Comparison of ENCODE assay signal across 8 mouse cellular contexts in the genomic region with DNA sequence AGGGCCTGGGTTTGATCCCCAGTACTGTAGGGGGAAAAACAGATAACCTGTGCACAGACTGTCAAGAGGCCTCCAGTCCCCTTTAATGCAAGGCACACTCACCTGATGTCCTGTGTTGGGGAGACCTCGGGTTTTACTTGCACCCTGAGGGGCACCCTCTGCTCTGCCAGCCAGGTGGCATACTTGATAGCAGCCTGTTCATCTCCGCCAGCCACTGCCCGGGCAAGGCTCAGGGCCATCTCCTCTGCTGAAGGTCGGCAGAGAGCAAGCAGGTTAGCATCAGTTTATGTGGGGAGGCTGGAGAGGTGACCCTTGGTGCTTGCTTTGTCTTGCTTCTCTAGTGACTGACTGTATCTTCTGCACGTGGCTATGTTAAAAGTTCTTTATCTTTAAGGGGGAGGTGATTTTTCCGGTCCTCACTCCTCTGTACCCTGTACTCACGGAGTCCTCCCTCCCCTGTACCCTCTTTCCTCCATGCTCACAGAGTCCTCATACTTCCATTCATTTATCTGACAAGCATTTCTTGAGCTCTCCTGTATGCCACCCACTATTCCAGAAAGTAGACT. TPM values are rescaled to one million over a fixed set of nuclear protein-coding genes. Genes with fewer than 3 reads are reported as not detected.
DNase-seq lines count a peak whose midpoint lies in the region; ATAC-seq and TF ChIP-seq lines count a peak whose summit lies in the region.

No protein-coding gene starts in this region.

- 0 out of 2 replicates have a peak overlapping the region, but pooled peaks have one; percentile 72 for H3K4me3 ChIP-seq in lung, postnatal 0 days (ENCODE audit: low read depth, low read length)
- peak overlapping the region; percentile 68 for H3K4me3 ChIP-seq in embryonic facial prominence, embryonic 15.5 days (replicated peaks)
- peak overlapping the region; percentile 58; the same call in 1 of the 2 replicates for H3K4me3 ChIP-seq in intestine, postnatal 0 days (ENCODE audit: low read depth, low read length)
- H3K4me3 ChIP-seq in neural tube, embryonic 12.5 days, result no peak overlapping the region

- peaks cover 11% of the 10 kb centered on the region; the same call in 1 of the 2 replicates for H3K4me1 ChIP-seq in lung, postnatal 0 days (ENCODE audit: insufficient read depth, low read depth, low read length)
- H3K4me1 ChIP-seq in embryonic facial prominence, embryonic 15.5 days, result peaks cover 17% of the 10 kb centered on the region
- peaks cover 4% of the 10 kb centered on the region; the same call in 1 of the 2 replicates for H3K4me1 ChIP-seq in intestine, postnatal 0 days (replicated peaks; ENCODE audit: control insufficient read depth, insufficient read depth, low read length)
- peaks cover 15% of the 10 kb centered on the region for H3K4me1 ChIP-seq in neural tube, embryonic 12.5 days

- TF ChIP-seq CTCF in lung, postnatal 0 days (IDR thresholded peaks at IDR 0.05), result no peak
- peak; percentile 22; the same call in 1 of the 2 replicates for TF ChIP-seq CTCF in intestine, postnatal 0 days (IDR thresholded peaks at IDR 0.05; ENCODE audit: low read depth)

- WGBS in lung, postnatal 0 days, result 37% methylated on average over 7 of the region's 7 CpGs
- WGBS in embryonic facial prominence, embryonic 15.5 days, result 60% methylated on average over 7 of the region's 7 CpGs
- 27% methylated on average over 7 of the region's 7 CpGs for WGBS in intestine, postnatal 0 days
- WGBS in neural tube, embryonic 12.5 days, result 74% methylated on average over 7 of the region's 7 CpGs

- no peaks in the 10 kb centered on the region for H3K9me3 ChIP-seq in lung, postnatal 0 days (ENCODE audit: low read length)
- H3K9me3 ChIP-seq in embryonic facial prominence, embryonic 15.5 days (replicated peaks), result no peaks in the 10 kb centered on the region
- no peaks in the 10 kb centered on the region for H3K9me3 ChIP-seq in intestine, postnatal 0 days (ENCODE audit: control insufficient read depth)
- H3K9me3 ChIP-seq in neural tube, embryonic 12.5 days, result no peaks in the 10 kb centered on the region

- H3K27me3 ChIP-seq in lung, postnatal 0 days (replicated peaks; ENCODE audit: insufficient read depth, low read length), result no peaks in the 10 kb centered on the region
- H3K27me3 ChIP-seq in embryonic facial prominence, embryonic 15.5 days, result 0 out of 2 replicates have a peak, but pooled peaks cover 5% of the 10 kb centered on the region
- no peaks in the 10 kb centered on the region for H3K27me3 ChIP-seq in intestine, postnatal 0 days (replicated peaks; ENCODE audit: control insufficient read depth, insufficient read depth, low read length)
- H3K27me3 ChIP-seq in neural tube, embryonic 12.5 days (replicated peaks), result no peaks in the 10 kb centered on the region

- H3K36me3 ChIP-seq in lung, postnatal 0 days (ENCODE audit: insufficient read depth, low read length), result no peaks in the 10 kb centered on the region
- peaks cover 22% of the 10 kb centered on the region for H3K36me3 ChIP-seq in embryonic facial prominence, embryonic 15.5 days
- H3K36me3 ChIP-seq in intestine, postnatal 0 days (ENCODE audit: control insufficient read depth, insufficient read depth), result peaks cover 25% of the 10 kb centered on the region
- H3K36me3 ChIP-seq in neural tube, embryonic 12.5 days, result peaks cover 30% of the 10 kb centered on the region

- no peak overlapping the region for H3K27ac ChIP-seq in lung, postnatal 0 days (ENCODE audit: low read length)
- no peak overlapping the region for H3K27ac ChIP-seq in embryonic facial prominence, embryonic 15.5 days (replicated peaks)
- no peak overlapping the region for H3K27ac ChIP-seq in intestine, postnatal 0 days (ENCODE audit: low read depth, low read length)
- no peak overlapping the region for H3K27ac ChIP-seq in neural tube, embryonic 12.5 days

- no peak for DNase-seq in lung, postnatal 0 days (ENCODE audit: low spot score)
- no peak for DNase-seq in lung, postnatal 10 days
- no peak for DNase-seq in urinary bladder, postnatal 36 days (ENCODE audit: low spot score in 2 of 2)
- no peak for DNase-seq in B cell, adult 2 months

- no peak for TF ChIP-seq EP300 in lung, postnatal 0 days (IDR thresholded peaks at IDR 0.05)

- ATAC-seq in lung, postnatal 0 days, result no peak
- no peak for ATAC-seq in embryonic facial prominence, embryonic 15.5 days (ENCODE audit: insufficient number of reproducible peaks, low FRiP score, low TSS enrichment, low read depth)
- no peak for ATAC-seq in intestine, postnatal 0 days
- no peak for ATAC-seq in neural tube, embryonic 12.5 days (ENCODE audit: low FRiP score, low read depth)
- ATAC-seq in CD4-positive, CD25-positive, alpha-beta regulatory T cell, adult 4 months, result no peak

- 0 out of 2 replicates have a peak overlapping the region, but pooled peaks have one; percentile 73 for H3K9ac ChIP-seq in lung, postnatal 0 days (replicated peaks; ENCODE audit: low read depth)
- no peak overlapping the region; the same call in 1 of the 2 replicates for H3K9ac ChIP-seq in embryonic facial prominence, embryonic 15.5 days
- 0 out of 2 replicates have a peak overlapping the region, but pooled peaks have one; percentile 83 for H3K9ac ChIP-seq in intestine, postnatal 0 days (ENCODE audit: low read depth, low read length)
- H3K9ac ChIP-seq in neural tube, embryonic 12.5 days, result peak overlapping the region; percentile 83; the same call in 1 of the 2 replicates

- peak overlapping the region; percentile 75 for H3K4me2 ChIP-seq in lung, postnatal 0 days (replicated peaks; ENCODE audit: low read depth, low read length)
- peak overlapping the region; percentile 59 for H3K4me2 ChIP-seq in embryonic facial prominence, embryonic 15.5 days (replicated peaks)
- peak overlapping the region; percentile 67 for H3K4me2 ChIP-seq in intestine, postnatal 0 days (replicated peaks; ENCODE audit: low read depth)
- peak overlapping the region; percentile 80 for H3K4me2 ChIP-seq in neural tube, embryonic 12.5 days (replicated peaks)

RNA-seq across cellular contexts. Expression of a gene that starts 1.5 kb away (rescaled TPM):
- 67.9 and 74.4 TPM in 2 replicates for polyA plus RNA-seq in lung, postnatal 0 days (2015; fragmentation: Nextera tagmentation; extraction: Ambion mirVana)
- 91.3 and 94.1 TPM in 2 replicates for polyA plus RNA-seq in embryonic facial prominence, embryonic 15.5 days (2015; fragmentation: Nextera tagmentation; extraction: Ambion mirVana)
- 44.9 and 50.3 TPM in 2 replicates for polyA plus RNA-seq in intestine, postnatal 0 days (2015; fragmentation: Nextera tagmentation; extraction: Ambion mirVana)
- polyA plus RNA-seq in neural tube, embryonic 12.5 days (2016; fragmentation: Nextera tagmentation; extraction: Ambion mirVana), result 87.0 and 90.6 TPM in 2 replicates
- 10 to 100 TPM; 53.4 to 74.3 TPM for polyA plus RNA-seq in CD4-positive, CD25-positive, alpha-beta regulatory T cell, adult 4 months (2017; shearing (Covaris generic))

RNA-seq across cellular contexts. Expression of a gene that starts 12.9 kb away (rescaled TPM):
- polyA plus RNA-seq in lung, postnatal 0 days (2015; fragmentation: Nextera tagmentation; extraction: Ambion mirVana), result 5.7 and 6.7 TPM in 2 replicates
- 3.9 and 6.5 TPM in 2 replicates for polyA plus RNA-seq in embryonic facial prominence, embryonic 15.5 days (2015; fragmentation: Nextera tagmentation; extraction: Ambion mirVana)
- 2.5 and 2.9 TPM in 2 replicates for polyA plus RNA-seq in intestine, postnatal 0 days (2015; fragmentation: Nextera tagmentation; extraction: Ambion mirVana)
- polyA plus RNA-seq in neural tube, embryonic 12.5 days (2016; fragmentation: Nextera tagmentation; extraction: Ambion mirVana), result 2.3 and 2.4 TPM in 2 replicates
- 1 to 10 TPM; 2.4 to 5.1 TPM for polyA plus RNA-seq in CD4-positive, CD25-positive, alpha-beta regulatory T cell, adult 4 months (2017; shearing (Covaris generic))

RNA-seq across cellular contexts. Expression of a gene that starts 37.3 kb away (rescaled TPM):
- 37.5 and 38.8 TPM in 2 replicates for polyA plus RNA-seq in lung, postnatal 0 days (2015; fragmentation: Nextera tagmentation; extraction: Ambion mirVana)
- 47.6 and 49.1 TPM in 2 replicates for polyA plus RNA-seq in embryonic facial prominence, embryonic 15.5 days (2015; fragmentation: Nextera tagmentation; extraction: Ambion mirVana)
- polyA plus RNA-seq in intestine, postnatal 0 days (2015; fragmentation: Nextera tagmentation; extraction: Ambion mirVana), result 35.2 and 40.3 TPM in 2 replicates
- polyA plus RNA-seq in neural tube, embryonic 12.5 days (2016; fragmentation: Nextera tagmentation; extraction: Ambion mirVana), result 40.0 and 40.4 TPM in 2 replicates
- polyA plus RNA-seq in CD4-positive, CD25-positive, alpha-beta regulatory T cell, adult 4 months (2017; shearing (Covaris generic)), result 10 to 100 TPM; 19.5 to 21.3 TPM

RNA-seq across cellular contexts. Expression of a gene that starts 45.5 kb away (rescaled TPM):
- polyA plus RNA-seq in lung, postnatal 0 days (2015; fragmentation: Nextera tagmentation; extraction: Ambion mirVana), result not detected in 2 replicates
- polyA plus RNA-seq in embryonic facial prominence, embryonic 15.5 days (2015; fragmentation: Nextera tagmentation; extraction: Ambion mirVana), result 1.0 and 1.3 TPM in 2 replicates
- 4.1 and 4.7 TPM in 2 replicates for polyA plus RNA-seq in intestine, postnatal 0 days (2015; fragmentation: Nextera tagmentation; extraction: Ambion mirVana)
- 14.7 and 16.5 TPM in 2 replicates for polyA plus RNA-seq in neural tube, embryonic 12.5 days (2016; fragmentation: Nextera tagmentation; extraction: Ambion mirVana)
- not detected for polyA plus RNA-seq in CD4-positive, CD25-positive, alpha-beta regulatory T cell, adult 4 months (2017; shearing (Covaris generic))
